Mouse (Mus musculus) stomach, embryonic 14.5 days (tissue): ENCODE results near the gene Prkcb. TPM values are rescaled to one million over a fixed set of nuclear protein-coding genes. Genes with fewer than 3 reads are reported as not detected.

Experiments used
- ATAC-seq: fragments of 200-750 bp; cut with Nextera tagmentation; 2 replicates; pipeline ENCODE4 v1.8.0; 2017; ENCODE audit warnings: low read depth, moderate TSS enrichment; ENCODE audit not compliant: insufficient number of reproducible peaks, insufficient read depth, low FRiP score
- H3K27ac ChIP-seq: fragments of 300-500 bp; sonication (generic); 2 replicates; pipeline ENCODE4 v1.5.1; 2014; ENCODE audit warnings: mild to moderate bottlenecking, low read length, moderate library complexity, mixed read lengths
- H3K27me3 ChIP-seq: fragments of 300-500 bp; sonication (generic); 2 replicates; pipeline ENCODE4 v1.6.1; 2014; ENCODE audit warnings: low read length, control low read depth, mixed read lengths; ENCODE audit not compliant: control insufficient read depth, insufficient read depth
- H3K36me3 ChIP-seq: fragments of 300-500 bp; sonication (generic); 2 replicates; pipeline ENCODE4 v1.6.1; 2014; ENCODE audit warnings: mild to moderate bottlenecking, control low read depth, low read length, moderate library complexity, mixed read lengths; ENCODE audit not compliant: control insufficient read depth, insufficient read depth
- H3K4me1 ChIP-seq: fragments of 300-500 bp; sonication (generic); 2 replicates; pipeline ENCODE4 v1.6.1; 2014; ENCODE audit warnings: low read length, control low read depth, mixed read lengths; ENCODE audit not compliant: control insufficient read depth, insufficient read depth
- H3K4me2 ChIP-seq: fragments of 300-500 bp; sonication (generic); replicated peaks from 2 replicates; pipeline ENCODE4 v1.6.1; 2014; ENCODE audit warnings: low read depth, low read length, control low read depth
- H3K4me3 ChIP-seq: fragments of 300-500 bp; sonication (generic); 2 replicates; pipeline ENCODE4 v1.5.1; 2014; ENCODE audit warnings: low read depth, low read length, control low read depth
- H3K9ac ChIP-seq: fragments of 300-500 bp; sonication (generic); replicated peaks from 2 replicates; pipeline ENCODE4 v1.6.1; 2014; ENCODE audit warnings: low read depth, mild to moderate bottlenecking, control low read depth, low read length, moderate library complexity, mixed read lengths
- H3K9me3 ChIP-seq: fragments of 300-500 bp; sonication (generic); 2 replicates; pipeline ENCODE4 v1.6.1; 2016; ENCODE audit warnings: low read depth, low read length, control low read depth; ENCODE audit not compliant: control insufficient read depth
- WGBS: fragments of 180-500 bp; shearing (Covaris S2); extraction: QIAGEN DNeasy Blood & Tissue Kit; methylation state at CpG from one replicate; pipeline ENCODE4 v1.1.7; 2014; 5-methylcytosine and 5-hydroxymethylcytosine counted together
- polyA plus RNA-seq: library from polyadenylated mRNA; unstranded; fragments of >200 nt; fragmentation: Nextera tagmentation; extraction: Ambion mirVana; gene quantifications from 2 replicates; pipeline ENCODE4 v1.2.1, GENCODE M21; 2014

Gene Prkcb
- polyA plus RNA-seq, 1 experiment from 2014 or later = 18.4 TPM

- H3K9me3 ChIP-seq = no peaks in the 10 kb centered on the region
- WGBS = 68% methylated on average over 3 of the region's 3 CpGs
- no peaks in the 10 kb centered on the region for H3K4me1 ChIP-seq
- no peaks in the 10 kb centered on the region for H3K36me3 ChIP-seq
- ATAC-seq = no peak
- H3K9ac ChIP-seq = no peak overlapping the region
- H3K27me3 ChIP-seq = no peaks in the 10 kb centered on the region
- no peak overlapping the region for H3K27ac ChIP-seq
- H3K4me3 ChIP-seq = no peak overlapping the region
- no peak overlapping the region for H3K4me2 ChIP-seq
Observed at GRCm38 (mm10) chr7:122338055-122338454, 49.5 kb downstream of the Prkcb start.

GRCm38 (mm10) chr7:122339476-122339875 lies 50.9 kb downstream of the Prkcb start:
- no peaks in the 10 kb centered on the region for H3K9me3 ChIP-seq
- H3K36me3 ChIP-seq = no peaks in the 10 kb centered on the region
- H3K4me1 ChIP-seq = no peaks in the 10 kb centered on the region
- no peak overlapping the region for H3K4me2 ChIP-seq
- H3K9ac ChIP-seq = no peak overlapping the region
- no peak overlapping the region for H3K27ac ChIP-seq
- WGBS = 80% methylated on average over 2 of the region's 2 CpGs
- ATAC-seq = no peak
- no peak overlapping the region for H3K4me3 ChIP-seq
- H3K27me3 ChIP-seq = no peaks in the 10 kb centered on the region

GRCm38 (mm10) chr7:122341813-122342212 lies 53.3 kb downstream of the Prkcb start:
- Histone ChIP-seq H3K36me3 (no peaks in the 10 kb centered on the region), H3K9me3 (no peaks in the 10 kb centered on the region), H3K27ac (no peak overlapping the region), H3K27me3 (no peaks in the 10 kb centered on the region), H3K4me1 (no peaks in the 10 kb centered on the region), H3K4me3 (no peak overlapping the region), H3K4me2 (no peak overlapping the region), H3K9ac (no peak overlapping the region)
- 64% methylated on average over 3 of the region's 3 CpGs for WGBS
- ATAC-seq = no peak

- Histone ChIP-seq H3K4me2 (no peak overlapping the region), H3K4me3 (no peak overlapping the region), H3K9ac (no peak overlapping the region), H3K4me1 (no peaks in the 10 kb centered on the region), H3K27me3 (no peaks in the 10 kb centered on the region), H3K27ac (no peak overlapping the region), H3K36me3 (no peaks in the 10 kb centered on the region), H3K9me3 (no peaks in the 10 kb centered on the region)
- 61% methylated on average over 7 of the region's 7 CpGs for WGBS
- ATAC-seq = no peak
Observed at GRCm38 (mm10) chr7:122344656-122345055, 56.1 kb downstream of the Prkcb start.

GRCm38 (mm10) chr7:122346251-122347242 lies 58.0 kb downstream of the Prkcb start:
- no peak overlapping the region for H3K4me3 ChIP-seq
- no peaks in the 10 kb centered on the region for H3K4me1 ChIP-seq
- no peak overlapping the region for H3K4me2 ChIP-seq
- no peak overlapping the region for H3K27ac ChIP-seq
- no peaks in the 10 kb centered on the region for H3K36me3 ChIP-seq
- no peak overlapping the region for H3K9ac ChIP-seq
- ATAC-seq = no peak
- WGBS = 69% methylated on average over 14 of the region's 14 CpGs
- no peaks in the 10 kb centered on the region for H3K27me3 ChIP-seq
- H3K9me3 ChIP-seq = no peaks in the 10 kb centered on the region

GRCm38 (mm10) chr7:122347433-122347832 lies 58.9 kb downstream of the Prkcb start:
- no peak overlapping the region for H3K4me3 ChIP-seq
- H3K27me3 ChIP-seq = no peaks in the 10 kb centered on the region
- WGBS = 83% methylated on average over 3 of the region's 3 CpGs
- no peak for ATAC-seq
- no peaks in the 10 kb centered on the region for H3K4me1 ChIP-seq
- H3K9ac ChIP-seq = no peak overlapping the region
- H3K4me2 ChIP-seq = no peak overlapping the region
- no peaks in the 10 kb centered on the region for H3K36me3 ChIP-seq
- H3K27ac ChIP-seq = no peak overlapping the region
- H3K9me3 ChIP-seq = no peaks in the 10 kb centered on the region

- Histone ChIP-seq H3K4me3 (no peak overlapping the region), H3K27ac (no peak overlapping the region), H3K36me3 (no peaks in the 10 kb centered on the region), H3K27me3 (no peaks in the 10 kb centered on the region), H3K4me2 (no peak overlapping the region), H3K9me3 (no peaks in the 10 kb centered on the region), H3K9ac (no peak overlapping the region), H3K4me1 (no peaks in the 10 kb centered on the region)
- WGBS = 86% methylated on average over 5 of the region's 5 CpGs
- no peak for ATAC-seq
Observed at GRCm38 (mm10) chr7:122349961-122350360, 61.4 kb downstream of the Prkcb start.

GRCm38 (mm10) chr7:122350741-122351140 lies 62.2 kb downstream of the Prkcb start:
- Histone ChIP-seq H3K9me3 (no peaks in the 10 kb centered on the region), H3K4me1 (no peaks in the 10 kb centered on the region), H3K36me3 (no peaks in the 10 kb centered on the region), H3K27ac (no peak overlapping the region), H3K27me3 (no peaks in the 10 kb centered on the region), H3K4me3 (no peak overlapping the region), H3K4me2 (no peak overlapping the region), H3K9ac (no peak overlapping the region)
- WGBS = 80% methylated on average over 2 of the region's 2 CpGs
- ATAC-seq = no peak
